Mouse (Mus musculus) c-Kit-positive CD71-positive TER-119-positive erythroid progenitor cells, embryonic 14.5 days (primary cell): Measurements from ENCODE around the gene Cd300ld.
"Not testable (repeated sequence)": the region's sequence is repeated elsewhere in the genome, so short reads cannot be mapped to it uniquely, and the experiment has no call there.

Experiments used
- DNase-seq: peaks from one replicate; pipeline ENCODE4 v3.0.0-alpha.2; 2013; ENCODE audit warnings: low spot score

Cd300ld gene

GRCm38 (mm10) chr11:114989793-114990192 is at the start of gene Cd300ld:
TSS of gene Cd300ld (minus strand) at chr11:114989922.
- no peak for DNase-seq

- DNase-seq: not testable (repeated sequence)
These were observed 47.9 kb upstream of the Cd300ld start, which contains the start of gene Cd300ld5 for GRCm38 (mm10) chr11:115037669-115038068. TSS of gene Cd300ld5 (minus strand) at chr11:115037769.

GRCm38 (mm10) chr11:115026912-115027311 is 37.2 kb upstream of the Cd300ld start, which contains the start of gene Cd300ld4:
TSS of gene Cd300ld4 (minus strand) at chr11:115027012.
- DNase-seq: not testable (repeated sequence)

- not testable (repeated sequence) for DNase-seq
These were observed 26.4 kb upstream of the Cd300ld start, which contains the start of gene Cd300ld2 for GRCm38 (mm10) chr11:115016093-115016492. TSS of gene Cd300ld2 (minus strand) at chr11:115016193.

- DNase-seq: no peak
These were observed 14.3 kb upstream of the Cd300ld start for GRCm38 (mm10) chr11:115004070-115004469.

GRCm38 (mm10) chr11:115001474-115002040 is 11.8 kb upstream of the Cd300ld start, which contains the start of gene Cd300c2:
TSS of gene Cd300c2 (minus strand) at chr11:115001880.
- DNase-seq: no peak

GRCm38 (mm10) chr11:114981866-114982265 is 7.9 kb downstream of the Cd300ld start:
- no peak for DNase-seq

GRCm38 (mm10) chr11:114972726-114973125 is 17.0 kb downstream of the Cd300ld start:
- no peak for DNase-seq

GRCm38 (mm10) chr11:114968752-114969207 is 20.9 kb downstream of the Cd300ld start, which contains the start of gene Cd300c:
TSS of gene Cd300c (minus strand) at chr11:114969157.
- DNase-seq: no peak

GRCm38 (mm10) chr11:114965182-114965828 is 24.4 kb downstream of the Cd300ld start:
- DNase-seq: no peak

- no peak for DNase-seq
These were observed 29.4 kb downstream of the Cd300ld start for GRCm38 (mm10) chr11:114960369-114960768.

GRCm38 (mm10) chr11:114934144-114934543 is 55.6 kb downstream of the Cd300ld start, which contains the start of gene Cd300lb:
TSS of gene Cd300lb (minus strand) at chr11:114934386.
- no peak for DNase-seq

GRCm38 (mm10) chr11:114933591-114933990 is 56.1 kb downstream of the Cd300ld start:
- DNase-seq: no peak
